ENCODE assay signal across 10 mouse cellular contexts in genomic region chr6:128021106-128021930, GRCm38 (mm10).
DNase-seq lines count a peak whose midpoint lies in the region; ATAC-seq and TF ChIP-seq lines count a peak whose summit lies in the region.
"Had no signal": no experiment of that assay in that cellular context is flagged by ENCODE, and none has a peak within 500 bp of the region (broad histone marks: within the 10 kb centered on the region; RNA-seq: fewer than 3 reads in every experiment).

No protein-coding gene starts in this region.

- H3K36me3 ChIP-seq in neural tube, embryonic 11.5 days (ENCODE audit: control insufficient read depth, insufficient read depth, low read length): no peaks in the 10 kb centered on the region
- no peaks in the 10 kb centered on the region for H3K36me3 ChIP-seq in midbrain, embryonic 11.5 days (ENCODE audit: control insufficient read depth, insufficient read depth, low read length)

- no peak for TF ChIP-seq CTCF in gastrocnemius, adult 2 months (IDR thresholded peaks at IDR 0.05)

- intact Hi-C loops in gastrocnemius, adult 2 months (cut with DNase I): no loop called here

- no peaks in the 10 kb centered on the region for H3K27me3 ChIP-seq in neural tube, embryonic 11.5 days (ENCODE audit: control insufficient read depth, insufficient read depth, low read length)
- no peaks in the 10 kb centered on the region for H3K27me3 ChIP-seq in midbrain, embryonic 11.5 days (ENCODE audit: control insufficient read depth, insufficient read depth, low read length)

- WGBS in neural tube, embryonic 11.5 days: 26% methylated on average over 7 of the region's 10 CpGs
- WGBS in midbrain, embryonic 11.5 days: 35% methylated on average over 7 of the region's 10 CpGs

- ATAC-seq in neural tube, embryonic 11.5 days (ENCODE audit: insufficient read depth, low FRiP score, low TSS enrichment): no peak
- ATAC-seq in midbrain, embryonic 11.5 days (ENCODE audit: low FRiP score): peak; percentile 13

- H3K4me1 ChIP-seq in neural tube, embryonic 11.5 days (ENCODE audit: control insufficient read depth, insufficient read depth, low read length): peaks cover 33% of the 10 kb centered on the region
- H3K4me1 ChIP-seq in midbrain, embryonic 11.5 days (ENCODE audit: control insufficient read depth, insufficient read depth, low read length): peaks cover 31% of the 10 kb centered on the region

- no peak overlapping the region for H3K4me3 ChIP-seq in gastrocnemius, adult 2 months
- no peak overlapping the region for H3K4me3 ChIP-seq in neural tube, embryonic 11.5 days (ENCODE audit: low read depth, low read length)
- H3K4me3 ChIP-seq in midbrain, embryonic 11.5 days (ENCODE audit: low read depth, low read length): no peak overlapping the region

- H3K27ac ChIP-seq in gastrocnemius, adult 2 months: peak overlapping the region; percentile 56
- H3K27ac ChIP-seq in neural tube, embryonic 11.5 days (ENCODE audit: low read depth, low read length): peak overlapping the region; percentile 62; the same call in 1 of the 2 replicates
- peak overlapping the region; percentile 61 for H3K27ac ChIP-seq in midbrain, embryonic 11.5 days (ENCODE audit: low read depth, low read length)
- H3K27ac ChIP-seq: macrophage had no signal

- no peaks in the 10 kb centered on the region for H3K9me3 ChIP-seq in neural tube, embryonic 11.5 days (ENCODE audit: control insufficient read depth, low read length)
- no peaks in the 10 kb centered on the region for H3K9me3 ChIP-seq in midbrain, embryonic 11.5 days (ENCODE audit: control insufficient read depth, low read length)

- H3K9ac ChIP-seq in neural tube, embryonic 11.5 days (ENCODE audit: low read length): no peak overlapping the region
- no peak overlapping the region; the same call in 1 of the 2 replicates for H3K9ac ChIP-seq in midbrain, embryonic 11.5 days (ENCODE audit: low read length)

- DNase-seq in gastrocnemius, adult 2 months: no peak
- no peak for DNase-seq in gastrocnemius, postnatal 4 days (ENCODE audit: low spot score in 2 of 2)
- no peak for DNase-seq in neural tube, embryonic 11.5 days (ENCODE audit: low spot score)
- no peak for DNase-seq in neural tube, embryonic 10.5 days (ENCODE audit: extremely low spot score, low spot score)
- no peak for DNase-seq in midbrain, embryonic 11.5 days (ENCODE audit: low spot score, missing footprints)
- DNase-seq in urinary bladder, postnatal 4 days (ENCODE audit: low spot score in 2 of 2): no peak
- no peak for DNase-seq in thymus, adult 18-20 months
- no peak for DNase-seq in right cerebral cortex, postnatal 14 days
- DNase-seq: cerebellum, adult 8-10 months had no signal

- H3K4me2 ChIP-seq in neural tube, embryonic 11.5 days (ENCODE audit: low read depth): no peak overlapping the region
- H3K4me2 ChIP-seq in midbrain, embryonic 11.5 days: no peak overlapping the region
